Mouse (Mus musculus): Measurements from ENCODE around the gene Schip1. TPM values are rescaled to one million over a fixed set of nuclear protein-coding genes. Genes with fewer than 3 reads are reported as not detected.
A peak's percentile ranks its signal among the peaks of the same experiment; 100 is the strongest.

The Schip1 gene
- polyA plus RNA-seq, 1 experiment from 2014 or later: 29.7 TPM

DNA sequence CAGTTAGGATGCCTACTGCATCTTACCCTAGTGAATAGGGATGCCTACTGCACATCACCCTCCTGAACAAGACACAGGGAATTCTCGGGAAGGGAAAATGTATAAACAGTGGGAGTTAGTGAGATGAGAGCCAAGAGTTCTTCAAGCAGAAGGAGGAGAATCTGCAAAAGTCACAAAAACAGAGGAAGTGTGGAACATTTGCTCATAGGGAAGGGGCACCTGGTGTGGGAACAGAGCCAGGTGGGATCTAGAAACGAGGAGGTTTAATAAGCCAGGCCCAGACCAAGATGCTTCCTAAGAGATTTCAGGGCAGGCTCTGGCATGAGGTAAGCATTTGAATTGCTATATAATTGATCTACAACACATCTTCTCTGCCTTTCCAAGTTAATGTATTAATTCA, 186.0 kb downstream of the Schip1 start:
- Histone ChIP-seq H3K36me3 (ENCODE audit: control insufficient read depth, insufficient read depth, low read length) (no peaks in the 10 kb centered on the region), H3K9me3 (ENCODE audit: control insufficient read depth, low read length) (no peaks in the 10 kb centered on the region), H3K4me3 (ENCODE audit: low read length) (no peak overlapping the region), H3K4me1 (ENCODE audit: control insufficient read depth, insufficient read depth, low read length) (no peaks in the 10 kb centered on the region), H3K9ac (ENCODE audit: low read depth, low read length) (no peak overlapping the region), H3K4me2 (ENCODE audit: low read depth, low read length) (no peak overlapping the region), H3K27ac (ENCODE audit: low read length) (no peak overlapping the region), H3K27me3 (replicated peaks; ENCODE audit: control insufficient read depth, insufficient read depth, low read length) (no peaks in the 10 kb centered on the region)
- no peak for ATAC-seq
- 57% methylated on average over 2 of the region's 2 CpGs for WGBS

DNA sequence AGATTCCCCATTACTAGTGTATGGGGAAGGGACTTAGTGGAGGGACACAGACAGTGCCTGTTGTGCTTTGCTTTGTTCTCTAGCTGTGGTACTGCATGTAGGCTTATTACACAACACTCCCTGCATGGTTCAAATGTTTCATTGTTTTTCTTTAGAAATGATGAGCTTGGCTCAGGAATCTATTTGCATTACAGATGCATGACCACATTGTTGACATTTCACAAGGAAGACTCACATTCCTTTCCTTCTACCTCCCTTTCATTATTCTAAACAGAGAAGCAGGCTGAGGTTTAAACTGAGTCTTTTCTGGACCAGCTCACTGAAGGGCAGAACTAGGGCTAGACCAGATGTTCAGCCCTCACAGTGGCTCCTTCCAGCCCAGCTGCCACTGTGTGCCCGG, 187.7 kb downstream of the Schip1 start:
- Histone ChIP-seq H3K27me3 (replicated peaks; ENCODE audit: control insufficient read depth, insufficient read depth, low read length) (no peaks in the 10 kb centered on the region), H3K4me1 (ENCODE audit: control insufficient read depth, insufficient read depth, low read length) (no peaks in the 10 kb centered on the region), H3K36me3 (ENCODE audit: control insufficient read depth, insufficient read depth, low read length) (no peaks in the 10 kb centered on the region), H3K27ac (ENCODE audit: low read length) (no peak overlapping the region), H3K9ac (ENCODE audit: low read depth, low read length) (no peak overlapping the region), H3K4me2 (ENCODE audit: low read depth, low read length) (no peak overlapping the region), H3K9me3 (ENCODE audit: control insufficient read depth, low read length) (no peaks in the 10 kb centered on the region), H3K4me3 (ENCODE audit: low read length) (no peak overlapping the region)
- ATAC-seq: peak; percentile 76
- WGBS: 52% methylated on average over 1 of the region's 1 CpGs

DNA sequence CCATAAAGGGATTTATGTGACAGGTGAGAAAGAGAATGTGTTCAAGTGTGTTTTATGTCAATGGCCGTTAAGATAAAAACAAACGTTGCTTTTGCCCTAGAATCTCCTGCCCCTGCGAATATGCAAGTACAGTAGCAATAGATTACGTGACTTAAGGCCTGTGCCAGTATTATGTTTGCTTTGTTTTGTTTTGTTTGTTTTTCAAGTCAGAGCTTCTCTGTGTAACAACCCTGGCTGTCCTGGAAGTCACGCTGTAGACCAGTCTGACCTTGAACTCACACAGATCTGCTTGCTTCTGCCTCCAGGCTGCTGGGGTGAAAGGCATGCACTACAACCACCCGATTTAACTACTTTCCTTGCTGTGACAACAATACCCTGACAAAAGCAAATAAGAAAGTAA, 197.7 kb downstream of the Schip1 start:
- Histone ChIP-seq H3K9me3 (ENCODE audit: control insufficient read depth, low read length) (no peaks in the 10 kb centered on the region), H3K4me3 (ENCODE audit: low read length) (no peak overlapping the region), H3K27me3 (replicated peaks; ENCODE audit: control insufficient read depth, insufficient read depth, low read length) (no peaks in the 10 kb centered on the region), H3K27ac (ENCODE audit: low read length) (no peak overlapping the region), H3K9ac (ENCODE audit: low read depth, low read length) (no peak overlapping the region), H3K36me3 (ENCODE audit: control insufficient read depth, insufficient read depth, low read length) (no peaks in the 10 kb centered on the region), H3K4me1 (ENCODE audit: control insufficient read depth, insufficient read depth, low read length) (no peaks in the 10 kb centered on the region), H3K4me2 (ENCODE audit: low read depth, low read length) (no peak overlapping the region)
- no peak for ATAC-seq
- 42% methylated on average over 6 of the region's 6 CpGs for WGBS

DNA sequence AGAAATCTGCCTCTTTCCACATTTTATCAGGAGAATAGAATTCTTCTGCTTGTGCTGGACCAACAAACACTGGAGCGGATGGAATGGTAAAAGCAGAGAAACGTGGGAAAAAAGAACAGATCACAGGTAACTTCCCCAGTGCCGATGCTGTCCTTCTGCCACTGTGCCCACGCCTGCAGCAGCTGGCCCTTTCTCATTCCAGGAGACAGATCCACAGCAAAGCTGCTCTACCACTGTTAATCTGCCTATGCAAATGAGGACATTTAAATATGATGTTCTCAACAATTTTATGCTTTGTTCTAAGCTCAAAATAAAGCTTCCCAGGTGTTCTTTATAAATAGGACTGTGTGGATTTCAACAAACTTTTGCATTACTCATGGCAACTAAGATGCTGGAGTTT, 203.3 kb downstream of the Schip1 start:
- Histone ChIP-seq H3K27ac (ENCODE audit: low read length) (no peak overlapping the region), H3K4me2 (ENCODE audit: low read depth, low read length) (no peak overlapping the region), H3K36me3 (ENCODE audit: control insufficient read depth, insufficient read depth, low read length) (no peaks in the 10 kb centered on the region), H3K9me3 (ENCODE audit: control insufficient read depth, low read length) (0 out of 2 replicates have a peak, but pooled peaks cover 2% of the 10 kb centered on the region), H3K27me3 (replicated peaks; ENCODE audit: control insufficient read depth, insufficient read depth, low read length) (no peaks in the 10 kb centered on the region), H3K4me3 (ENCODE audit: low read length) (no peak overlapping the region), H3K9ac (ENCODE audit: low read depth, low read length) (no peak overlapping the region), H3K4me1 (ENCODE audit: control insufficient read depth, insufficient read depth, low read length) (no peaks in the 10 kb centered on the region)
- 91% methylated on average over 4 of the region's 4 CpGs for WGBS
- ATAC-seq: no peak

DNA sequence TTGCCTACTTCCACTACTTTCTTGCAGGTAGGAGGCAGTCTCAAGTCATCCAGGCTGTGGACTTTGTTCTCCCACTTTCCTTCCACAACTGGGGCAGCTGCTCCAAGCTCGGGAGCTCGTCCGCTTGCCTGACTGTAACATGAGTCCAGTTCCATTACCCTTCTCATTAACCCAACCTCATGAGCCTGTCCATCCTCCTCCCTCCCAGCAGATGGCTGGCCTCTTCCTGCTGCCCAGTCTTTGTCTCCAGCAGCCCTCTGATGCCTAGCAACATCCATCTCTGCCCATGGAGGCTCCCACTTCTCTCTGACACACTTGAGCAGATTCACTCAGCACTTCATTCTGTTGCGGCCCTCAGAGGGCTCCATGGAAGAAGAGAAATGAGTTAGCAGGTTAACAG, 204.6 kb downstream of the Schip1 start:
- no peaks in the 10 kb centered on the region for H3K4me1 ChIP-seq (ENCODE audit: control insufficient read depth, insufficient read depth, low read length)
- no peak overlapping the region for H3K9ac ChIP-seq (ENCODE audit: low read depth, low read length)
- H3K27me3 ChIP-seq (replicated peaks; ENCODE audit: control insufficient read depth, insufficient read depth, low read length): no peaks in the 10 kb centered on the region
- H3K36me3 ChIP-seq (ENCODE audit: control insufficient read depth, insufficient read depth, low read length): no peaks in the 10 kb centered on the region
- WGBS: 77% methylated on average over 4 of the region's 4 CpGs
- H3K9me3 ChIP-seq (ENCODE audit: control insufficient read depth, low read length): 0 out of 2 replicates have a peak, but pooled peaks cover 2% of the 10 kb centered on the region
- H3K27ac ChIP-seq (ENCODE audit: low read length): no peak overlapping the region
- ATAC-seq: no peak
- no peak overlapping the region for H3K4me2 ChIP-seq (ENCODE audit: low read depth, low read length)
- H3K4me3 ChIP-seq (ENCODE audit: low read length): no peak overlapping the region

DNA sequence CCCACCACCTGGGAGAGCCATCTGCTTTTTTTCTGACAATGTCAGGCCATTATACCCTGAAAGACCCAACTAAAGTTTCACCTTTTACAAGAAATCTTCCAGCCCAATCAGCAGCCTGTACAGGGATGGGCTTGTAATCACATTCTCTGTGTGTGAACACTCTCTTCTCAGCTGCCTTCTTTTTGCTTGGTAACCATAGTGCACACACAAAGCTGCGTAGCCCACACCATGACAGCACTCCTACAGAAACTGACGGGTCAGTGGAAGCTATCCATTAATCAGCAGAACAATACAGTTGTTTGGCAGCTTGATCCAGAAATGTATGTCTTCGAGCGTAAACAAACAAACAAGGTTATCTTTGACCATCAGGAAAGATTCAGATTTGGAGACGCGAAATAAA, 205.6 kb downstream of the Schip1 start:
- Histone ChIP-seq H3K27ac (ENCODE audit: low read length) (no peak overlapping the region), H3K9me3 (ENCODE audit: control insufficient read depth, low read length) (0 out of 2 replicates have a peak, but pooled peaks cover 2% of the 10 kb centered on the region), H3K36me3 (ENCODE audit: control insufficient read depth, insufficient read depth, low read length) (no peaks in the 10 kb centered on the region), H3K4me2 (ENCODE audit: low read depth, low read length) (no peak overlapping the region), H3K4me1 (ENCODE audit: control insufficient read depth, insufficient read depth, low read length) (no peaks in the 10 kb centered on the region), H3K27me3 (replicated peaks; ENCODE audit: control insufficient read depth, insufficient read depth, low read length) (no peaks in the 10 kb centered on the region), H3K4me3 (ENCODE audit: low read length) (no peak overlapping the region), H3K9ac (ENCODE audit: low read depth, low read length) (no peak overlapping the region)
- ATAC-seq: no peak
- WGBS: 78% methylated on average over 6 of the region's 6 CpGs

DNA sequence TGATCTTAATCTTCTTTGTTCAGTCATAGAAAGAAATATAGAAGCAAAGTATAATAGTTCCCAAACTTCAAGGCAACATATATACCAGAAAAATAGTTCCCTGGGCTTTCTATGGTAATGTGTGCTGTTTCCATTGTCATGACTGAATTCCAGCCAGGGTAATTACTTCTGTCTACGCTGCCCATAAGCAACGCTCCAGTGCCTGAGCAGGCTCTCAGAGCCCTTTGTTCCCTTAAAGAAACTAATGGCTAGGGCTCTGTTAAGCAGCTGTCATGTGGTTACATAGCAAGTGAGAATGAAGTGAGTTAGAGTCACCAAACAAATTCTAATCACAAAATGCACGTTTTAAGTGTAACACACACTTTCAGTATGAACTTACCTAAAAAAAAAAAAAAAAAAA, 206.9 kb downstream of the Schip1 start:
- no peak overlapping the region for H3K4me3 ChIP-seq (ENCODE audit: low read length)
- no peak overlapping the region for H3K27ac ChIP-seq (ENCODE audit: low read length)
- no peak overlapping the region for H3K4me2 ChIP-seq (ENCODE audit: low read depth, low read length)
- 0 out of 2 replicates have a peak, but pooled peaks cover 2% of the 10 kb centered on the region for H3K9me3 ChIP-seq (ENCODE audit: control insufficient read depth, low read length)
- H3K36me3 ChIP-seq (ENCODE audit: control insufficient read depth, insufficient read depth, low read length): no peaks in the 10 kb centered on the region
- no peaks in the 10 kb centered on the region for H3K27me3 ChIP-seq (replicated peaks; ENCODE audit: control insufficient read depth, insufficient read depth, low read length)
- no peak for ATAC-seq
- 54% methylated on average over 3 of the region's 3 CpGs for WGBS
- no peaks in the 10 kb centered on the region for H3K4me1 ChIP-seq (ENCODE audit: control insufficient read depth, insufficient read depth, low read length)
- H3K9ac ChIP-seq (ENCODE audit: low read depth, low read length): no peak overlapping the region

DNA sequence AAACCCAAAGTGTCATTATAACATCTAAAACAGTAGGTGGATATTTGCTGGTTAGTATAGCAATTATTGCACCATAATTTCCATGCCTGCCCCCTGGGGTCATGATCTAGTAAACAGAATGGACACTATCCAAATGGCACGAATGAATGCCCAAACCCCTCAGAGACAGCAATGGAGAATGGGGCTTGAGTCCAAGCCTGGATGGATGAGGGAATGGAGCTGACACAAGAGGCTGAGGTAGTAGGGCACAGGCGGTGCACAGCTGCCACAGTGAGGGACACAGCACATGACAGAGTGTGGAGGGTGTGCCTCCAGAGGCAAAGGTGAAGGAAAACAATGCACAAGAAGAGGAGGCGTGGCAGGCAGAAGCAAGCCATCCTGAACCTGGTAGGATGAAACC, 207.3 kb downstream of the Schip1 start:
- 77% methylated on average over 3 of the region's 3 CpGs for WGBS
- Histone ChIP-seq H3K4me2 (ENCODE audit: low read depth, low read length) (no peak overlapping the region), H3K36me3 (ENCODE audit: control insufficient read depth, insufficient read depth, low read length) (no peaks in the 10 kb centered on the region), H3K9ac (ENCODE audit: low read depth, low read length) (no peak overlapping the region), H3K9me3 (ENCODE audit: control insufficient read depth, low read length) (0 out of 2 replicates have a peak, but pooled peaks cover 2% of the 10 kb centered on the region), H3K27me3 (replicated peaks; ENCODE audit: control insufficient read depth, insufficient read depth, low read length) (no peaks in the 10 kb centered on the region), H3K4me3 (ENCODE audit: low read length) (no peak overlapping the region), H3K27ac (ENCODE audit: low read length) (no peak overlapping the region), H3K4me1 (ENCODE audit: control insufficient read depth, insufficient read depth, low read length) (no peaks in the 10 kb centered on the region)
- ATAC-seq: no peak

DNA sequence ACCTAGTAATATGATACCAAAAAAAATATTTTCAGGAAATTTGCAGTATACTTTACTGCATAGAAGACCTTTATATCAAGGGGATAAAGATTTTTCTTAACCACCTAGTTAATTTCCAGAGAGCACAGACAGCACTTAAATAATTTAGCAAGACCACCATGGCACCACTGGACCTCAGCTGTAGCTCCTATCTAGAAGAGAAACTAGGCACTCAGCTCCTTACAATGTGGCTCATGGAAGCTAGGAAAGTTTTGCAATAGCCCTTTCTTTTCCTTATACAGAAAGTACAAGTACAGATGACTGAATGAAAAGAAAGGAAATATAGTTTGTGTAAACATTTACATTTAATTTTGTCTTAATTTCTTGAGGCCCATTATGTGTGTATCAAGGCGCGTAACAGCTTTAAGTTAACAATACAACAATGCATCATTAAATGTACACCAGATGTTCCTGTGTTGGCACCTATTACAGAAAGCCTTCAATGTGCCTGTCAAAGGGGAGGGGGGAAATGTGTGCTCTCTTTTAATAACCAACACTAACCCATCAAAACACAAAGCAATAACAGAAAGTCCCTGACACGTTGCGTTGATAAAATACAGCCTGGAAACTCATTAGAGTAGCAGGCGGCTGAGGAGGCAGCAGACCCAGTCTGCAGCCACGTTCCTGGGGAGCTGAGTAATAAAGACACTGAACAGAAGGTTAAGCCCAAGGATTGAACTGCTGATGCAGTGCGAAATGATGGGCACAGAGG, 218.4 kb downstream of the Schip1 start:
- no peaks in the 10 kb centered on the region for H3K9me3 ChIP-seq (ENCODE audit: control insufficient read depth, low read length)
- H3K4me3 ChIP-seq (ENCODE audit: low read length): no peak overlapping the region
- H3K4me1 ChIP-seq (ENCODE audit: control insufficient read depth, insufficient read depth, low read length): 0 out of 2 replicates have a peak, but pooled peaks cover 2% of the 10 kb centered on the region
- no peaks in the 10 kb centered on the region for H3K27me3 ChIP-seq (replicated peaks; ENCODE audit: control insufficient read depth, insufficient read depth, low read length)
- no peak overlapping the region for H3K9ac ChIP-seq (ENCODE audit: low read depth, low read length)
- peak overlapping the region; percentile 14; the same call in 1 of the 2 replicates for H3K4me2 ChIP-seq (ENCODE audit: low read depth, low read length)
- H3K27ac ChIP-seq (ENCODE audit: low read length): peak overlapping the region; percentile 33; the same call in 1 of the 2 replicates
- ATAC-seq: peak; percentile 59
- WGBS: 36% methylated on average over 7 of the region's 7 CpGs
- no peaks in the 10 kb centered on the region for H3K36me3 ChIP-seq (ENCODE audit: control insufficient read depth, insufficient read depth, low read length)

Measured in intestine, embryonic 16.5 days (tissue).